Mouse (Mus musculus) adrenal gland, postnatal 36 days (tissue): Measurements from ENCODE around the gene Fam160a1. TPM values are rescaled to one million over a fixed set of nuclear protein-coding genes. Genes with fewer than 3 reads are reported as not detected.

Experiments
- DNase-seq, 2 experiments: peaks; one replicate each; pipeline ENCODE4 v3.0.0; 2021; ENCODE audit warnings: mixed read lengths in 1 of 2
- long read RNA-seq, 2 experiments: library from polyadenylated mRNA; stranded (forward); transcript quantifications; one replicate each; pipeline ENCODE4 v2.0.0; 2021; ENCODE audit warnings: borderline sequencing depth in 2 of 2
- total RNA-seq, 2 experiments: library from RNA; stranded (reverse); gene quantifications; 2 replicates each; pipeline ENCODE4 v1.2.3; 2021

The Fam160a1 gene
- total RNA-seq, result 1 to 10 TPM; 5.1 to 7.1 TPM
- long read RNA-seq, experiment 1, partial matches to known transcripts, result 0 of 2 reads
- long read RNA-seq, experiment 1, other reads (novel, unspliced or antisense), result 2 of 2 reads
- long read RNA-seq, experiment 2, partial matches to known transcripts, result 1 of 1 reads
- long read RNA-seq, experiment 2, other reads (novel, unspliced or antisense), result 0 of 1 reads

DNA sequence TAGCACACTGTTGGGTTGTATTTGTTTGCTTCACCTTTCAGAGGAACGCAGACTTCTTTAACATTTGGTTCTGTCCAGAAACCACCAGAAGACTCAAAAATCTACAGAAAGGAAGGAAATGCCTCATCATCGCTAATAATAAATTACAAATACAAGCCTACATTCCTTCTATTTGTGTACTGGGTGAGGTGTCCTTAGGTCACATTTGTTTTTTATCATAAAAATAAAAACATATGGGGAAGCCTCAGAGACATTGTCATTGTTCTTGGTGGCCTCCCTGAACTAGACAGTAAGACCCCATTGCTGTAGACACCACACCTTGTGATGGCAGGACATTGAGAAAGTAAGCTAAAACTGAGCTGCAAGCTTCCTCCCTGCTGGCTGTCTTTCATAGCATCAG lies at the start of gene Fam160a1:
Fam160a1 (minus strand) TSS at position 101 of the 400 bp plus-strand sequence.
- no peak for DNase-seq

DNA sequence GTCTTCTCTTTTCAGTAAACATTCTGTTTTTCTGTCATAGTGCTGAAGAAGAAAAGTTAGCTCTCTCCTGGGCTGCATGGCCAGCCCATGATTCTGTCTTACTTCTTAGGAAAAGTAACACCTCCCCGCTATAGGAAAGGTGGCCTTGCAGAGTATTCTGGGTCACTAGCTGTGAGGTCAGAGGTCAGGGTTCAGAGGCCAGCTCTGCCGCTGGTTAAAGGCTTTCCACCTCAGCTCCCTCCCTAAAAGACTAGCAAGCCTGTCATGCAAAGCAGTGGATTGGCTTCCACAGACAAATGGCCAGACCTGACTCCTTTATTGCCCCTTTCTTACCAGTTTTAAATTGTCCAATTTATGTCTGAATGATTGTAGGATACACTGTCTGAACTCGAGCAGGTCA lies 46.9 kb upstream of the Fam160a1 start:
- no peak for DNase-seq

DNA sequence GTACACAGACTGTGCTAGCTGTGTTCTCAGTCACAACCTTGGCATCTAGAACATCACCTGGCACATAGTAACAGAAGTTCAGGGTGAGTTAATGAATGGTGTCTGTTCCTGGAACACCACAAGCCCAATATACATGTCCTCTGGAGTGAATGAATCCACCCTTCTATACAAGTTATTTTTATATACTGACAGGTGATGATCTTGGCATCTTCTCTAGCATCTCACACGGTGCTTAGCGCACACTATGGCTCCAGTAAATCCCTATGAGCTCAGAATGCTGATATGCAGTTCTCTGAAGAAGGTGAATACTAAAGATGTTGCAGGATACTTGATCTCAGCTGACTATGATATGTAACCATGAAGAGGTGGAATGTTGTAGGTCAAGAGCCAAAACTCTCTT lies 45.8 kb upstream of the Fam160a1 start:
- no peak for DNase-seq

DNA sequence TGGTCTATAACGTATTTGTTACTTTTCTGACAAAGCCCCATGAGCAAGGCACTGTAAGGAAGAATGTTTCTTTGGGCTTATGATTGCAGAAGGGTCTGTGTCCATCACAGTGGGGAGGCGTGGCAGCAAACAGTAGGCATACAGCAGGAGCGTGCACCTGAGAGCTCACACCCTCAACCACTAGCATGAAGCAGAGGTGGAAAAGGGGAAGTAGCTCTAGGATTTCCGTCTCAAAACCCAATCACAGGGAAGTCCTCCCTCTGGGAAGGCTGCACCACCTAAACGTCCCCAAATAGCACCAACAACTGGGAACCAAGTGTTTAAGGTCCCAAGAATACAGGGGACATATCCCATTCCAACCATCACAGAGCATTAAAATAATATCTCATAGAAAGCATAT lies 43.9 kb upstream of the Fam160a1 start:
- no peak for DNase-seq

DNA sequence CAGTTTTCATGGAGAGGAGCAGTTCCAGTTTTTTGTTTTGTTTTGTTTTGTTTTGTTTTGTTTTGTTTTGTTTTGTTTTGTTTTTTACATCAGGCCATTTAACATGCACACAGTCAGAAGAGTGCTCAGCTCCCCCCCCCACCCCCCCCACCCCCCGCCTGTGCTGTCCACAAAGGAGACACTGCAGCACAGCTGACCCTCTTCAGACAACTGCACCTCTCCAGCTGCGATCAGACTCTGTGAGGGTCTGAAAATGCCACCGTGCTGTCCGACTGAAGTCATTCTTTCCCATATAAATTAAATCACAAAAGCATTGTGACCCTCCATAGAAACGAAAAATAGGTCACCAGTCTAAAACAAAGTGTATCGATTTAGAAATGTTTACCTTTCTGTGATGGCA lies 42.2 kb upstream of the Fam160a1 start:
- DNase-seq, result no peak

DNA sequence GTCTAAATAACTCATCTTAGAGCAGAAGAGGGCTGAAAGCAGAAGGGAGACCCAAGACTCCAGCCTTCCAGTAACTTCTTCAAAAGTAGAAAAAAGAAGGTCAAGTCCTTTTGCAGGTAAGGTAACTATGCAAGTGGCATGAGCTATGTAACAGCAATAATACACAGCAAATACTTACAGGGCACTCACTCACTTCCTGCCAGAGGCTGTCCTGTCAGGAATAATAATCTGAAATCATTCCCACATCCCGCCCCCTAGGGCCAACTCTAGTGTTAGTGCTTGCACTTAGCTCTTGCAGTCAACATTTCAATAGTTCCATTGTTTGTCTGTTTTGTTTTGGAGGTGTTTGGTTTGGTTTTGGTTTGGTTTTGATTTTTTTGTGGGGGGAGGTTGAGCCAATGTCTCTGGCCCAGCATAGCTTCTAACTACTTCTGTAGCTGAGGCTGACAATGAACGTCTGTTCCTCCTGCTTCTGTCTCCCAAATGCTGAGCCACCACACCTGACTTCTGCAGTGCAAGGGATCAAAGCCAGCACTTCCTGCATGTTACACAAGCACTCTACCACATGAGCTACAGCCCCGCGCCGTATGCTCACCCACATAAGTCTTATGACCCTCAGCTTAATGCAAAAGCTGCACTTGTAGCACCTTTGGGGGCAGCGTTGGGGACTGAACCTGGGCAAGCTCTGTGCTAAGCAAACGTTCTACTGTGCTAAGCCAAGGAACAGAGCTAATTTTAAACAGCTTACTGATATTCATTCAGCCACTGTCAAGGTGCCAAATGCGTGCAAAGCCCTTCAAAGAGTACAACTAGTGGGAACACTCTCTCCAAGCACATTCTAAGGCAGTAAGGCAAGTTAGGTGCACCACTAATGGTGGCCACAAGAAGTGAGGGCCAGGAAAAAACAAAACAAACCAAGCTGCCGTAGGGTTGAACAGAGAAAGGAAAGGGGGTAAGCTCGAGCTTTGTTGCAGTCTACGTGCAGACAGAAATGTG lies 41.3 kb upstream of the Fam160a1 start:
- DNase-seq, result no peak

DNA sequence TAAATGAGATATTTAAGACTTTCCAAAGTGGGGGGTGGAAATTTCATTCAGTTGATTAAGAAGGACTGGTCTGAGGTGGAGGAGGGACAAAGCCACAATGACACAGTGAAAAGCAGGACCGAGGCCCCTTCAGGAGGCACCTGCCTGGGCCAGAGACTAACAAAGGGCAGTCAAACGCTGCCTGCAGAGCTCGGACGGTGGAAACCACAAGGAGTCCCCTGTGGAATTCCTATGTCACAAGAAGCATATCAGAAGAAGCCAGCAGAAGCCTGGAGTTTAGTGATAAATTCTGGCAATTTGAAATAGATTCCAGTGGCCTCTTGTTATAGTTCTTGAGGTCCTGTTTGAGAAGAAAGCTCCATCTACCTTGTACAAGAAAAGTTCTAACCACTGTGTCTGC lies 40.0 kb upstream of the Fam160a1 start:
- DNase-seq, result no peak

DNA sequence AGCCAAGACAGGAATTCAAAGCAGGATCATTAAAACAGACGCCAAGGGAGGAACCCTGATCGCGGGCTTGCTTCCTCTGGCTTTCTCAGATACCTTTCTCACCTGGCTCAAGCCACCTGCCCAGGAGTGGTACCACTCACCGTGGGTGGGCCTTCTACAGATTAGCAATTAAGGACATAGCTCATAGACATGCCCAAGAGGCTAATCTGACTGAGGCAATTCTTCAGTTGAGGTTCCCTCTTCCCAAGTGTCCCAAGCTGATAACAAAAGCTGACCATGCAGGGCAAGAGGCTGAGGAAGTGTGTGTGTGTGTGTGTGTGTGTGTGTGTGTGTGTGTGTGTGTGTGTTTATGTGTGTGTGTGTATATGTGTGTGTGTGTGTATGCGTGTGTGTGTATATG lies 38.9 kb upstream of the Fam160a1 start:
- no peak for DNase-seq

DNA sequence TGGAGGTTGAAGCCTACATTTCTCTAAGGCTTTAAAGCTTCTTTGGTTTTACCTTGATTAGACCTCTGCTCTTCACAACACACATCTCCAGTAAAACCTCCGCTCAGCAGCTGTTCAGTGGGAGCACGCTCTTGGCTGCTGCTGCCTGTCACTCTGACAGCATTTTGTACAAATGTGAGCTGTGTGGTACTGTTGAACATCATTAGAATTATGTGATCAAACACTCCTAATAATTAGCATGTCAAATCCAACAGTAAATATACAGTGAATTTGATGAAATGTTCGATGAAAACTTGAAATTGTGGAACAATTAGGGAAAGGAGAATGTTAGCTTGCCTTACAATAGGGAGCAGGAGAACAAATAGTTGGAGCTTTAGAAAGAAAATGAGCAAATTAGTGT lies 38.0 kb upstream of the Fam160a1 start:
- DNase-seq, result no peak

DNA sequence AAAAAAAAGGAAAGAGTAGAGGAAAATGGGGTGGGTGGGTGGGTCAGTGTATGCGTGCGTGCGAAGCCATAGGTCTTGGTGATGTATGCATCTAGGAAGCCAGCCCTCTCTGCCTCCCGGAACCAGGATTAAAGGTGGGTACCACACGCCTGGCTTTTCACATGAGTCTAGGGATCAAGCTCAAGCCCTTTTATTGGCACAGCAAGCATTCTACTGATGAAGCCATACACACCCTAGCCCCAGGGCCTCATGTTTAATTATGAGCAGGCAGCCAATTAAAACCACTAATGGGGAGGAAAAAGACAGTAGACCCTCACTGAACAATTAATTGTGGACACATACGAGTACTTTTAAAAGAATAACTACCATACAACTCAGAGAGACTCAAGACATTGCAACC lies 37.1 kb upstream of the Fam160a1 start:
- no peak for DNase-seq

DNA sequence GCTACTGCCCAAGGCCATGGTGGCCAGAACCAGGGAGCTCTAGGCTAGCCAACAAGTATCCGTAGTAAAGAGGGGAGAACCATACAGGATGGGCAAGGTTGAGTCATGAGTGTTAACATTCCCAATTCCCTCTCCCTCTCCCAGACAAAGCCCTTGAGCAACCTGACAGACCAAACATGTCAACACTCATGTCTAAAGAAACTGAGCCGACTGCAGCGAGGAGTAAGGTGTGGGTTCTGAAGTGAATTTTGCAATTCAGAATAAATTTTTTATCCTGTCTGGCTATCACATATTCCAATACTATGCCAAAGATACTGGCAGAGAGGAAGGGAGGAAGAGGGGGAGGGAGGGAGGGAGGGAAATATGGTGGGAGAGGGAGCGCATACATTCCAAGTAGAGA lies 36.6 kb upstream of the Fam160a1 start:
- no peak for DNase-seq

DNA sequence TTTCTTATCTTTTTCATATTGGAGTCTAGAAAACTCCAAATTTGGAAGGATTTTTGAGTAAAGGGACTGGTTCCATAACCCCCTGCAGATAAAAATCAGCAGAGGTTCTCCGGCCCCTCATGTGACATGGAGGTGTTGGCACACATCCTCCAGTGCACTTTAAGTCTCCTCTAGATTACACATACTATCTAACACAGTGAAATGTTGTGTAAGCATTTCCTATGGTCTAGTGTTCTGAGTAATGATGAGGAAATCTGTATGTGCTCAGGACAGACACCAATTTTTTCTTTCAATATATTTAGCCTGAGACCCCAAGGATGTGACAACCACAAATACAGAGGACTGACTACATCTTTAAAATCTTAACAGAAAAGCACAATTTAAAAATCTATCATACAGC lies 33.0 kb upstream of the Fam160a1 start:
- no peak for DNase-seq

DNA sequence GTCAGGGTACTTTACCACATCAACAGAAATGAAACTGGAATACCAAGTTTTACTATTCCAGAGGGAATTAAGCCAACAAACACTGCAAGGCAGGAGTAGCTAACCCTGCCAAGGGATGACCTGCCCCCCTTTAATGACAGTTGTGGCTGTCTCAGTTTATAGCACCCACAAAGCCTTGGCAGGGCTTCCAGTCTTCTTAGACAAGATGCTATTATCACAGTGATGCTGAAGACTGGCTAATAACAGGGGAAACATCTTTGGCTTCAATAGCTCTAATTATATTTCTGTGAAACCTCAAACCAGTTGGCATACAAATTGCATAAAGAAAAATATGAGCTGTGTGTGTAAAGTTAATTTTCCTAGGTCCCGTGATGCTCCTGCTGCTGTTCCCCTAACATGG lies 29.2 kb upstream of the Fam160a1 start:
- DNase-seq, result no peak

DNA sequence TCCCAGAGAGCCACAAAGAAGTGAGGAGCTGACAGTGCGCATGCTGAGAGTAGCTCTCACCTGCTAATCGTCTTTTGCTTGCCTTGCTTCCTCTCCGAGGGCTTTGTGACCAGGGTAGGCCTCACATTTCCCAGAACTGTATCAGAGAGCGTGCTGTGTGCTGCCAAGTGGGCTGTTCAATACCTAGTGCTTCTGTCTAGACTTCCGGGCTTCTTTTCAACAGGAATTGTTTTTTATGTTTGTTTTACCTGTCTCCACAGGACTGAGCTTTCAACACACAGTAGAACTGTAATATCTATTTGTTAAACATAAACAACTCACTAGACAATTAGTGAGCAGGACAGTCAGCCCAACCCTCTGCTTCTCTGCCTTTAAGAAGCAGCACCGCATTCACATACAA lies 28.2 kb upstream of the Fam160a1 start:
- no peak for DNase-seq

DNA sequence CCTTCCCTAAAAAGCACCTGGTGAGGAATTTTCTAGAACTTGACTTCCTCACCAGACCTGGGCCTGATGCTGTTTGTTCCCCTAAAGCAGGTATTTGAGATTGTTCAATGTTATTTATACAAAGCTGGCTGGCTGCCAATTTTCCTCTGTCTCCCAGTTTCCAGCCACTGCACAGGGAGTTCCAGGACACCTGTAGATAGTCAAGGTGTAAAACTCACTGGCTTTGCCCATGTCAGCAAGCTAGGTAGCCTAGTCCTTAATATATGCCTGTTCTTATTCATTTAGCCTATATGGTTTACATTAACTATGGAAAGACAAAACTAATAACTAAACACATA lies 25.8 kb upstream of the Fam160a1 start:
- peak in 1 of 2 experiments; percentile 9 for DNase-seq

DNA sequence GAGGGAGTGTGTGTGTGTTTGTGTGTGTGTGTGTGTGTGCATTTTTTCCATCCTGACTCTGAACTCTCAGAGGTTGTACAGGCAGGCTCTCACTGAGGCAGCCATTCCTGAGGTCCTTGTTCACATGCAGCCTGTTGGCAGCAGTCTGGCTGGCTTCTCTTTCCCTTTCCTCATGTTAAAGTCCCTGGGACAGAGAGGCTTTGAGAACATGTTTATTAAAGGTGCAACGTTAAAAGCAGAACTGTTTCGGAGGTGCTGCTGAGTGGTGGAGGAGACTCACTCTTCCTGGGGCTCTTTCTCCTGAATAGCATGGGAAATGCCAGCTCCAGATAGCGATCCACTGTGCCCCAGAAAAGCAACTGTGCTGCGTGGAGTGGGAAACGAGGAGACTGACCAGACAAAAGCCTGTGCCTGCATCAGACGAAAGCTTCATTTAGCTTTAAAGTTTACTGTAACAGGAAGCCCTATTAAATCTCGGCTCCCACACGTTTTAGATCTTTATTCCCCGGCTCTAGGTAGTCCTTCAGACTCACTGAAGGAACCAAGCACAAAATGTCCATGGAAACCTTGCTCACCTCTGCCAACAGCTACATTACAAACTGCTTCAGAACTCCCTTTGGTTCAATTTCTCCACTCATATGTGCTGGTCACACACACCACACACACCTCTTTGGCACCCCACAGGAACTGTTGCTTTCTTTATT lies 25.2 kb upstream of the Fam160a1 start:
- no peak for DNase-seq

DNA sequence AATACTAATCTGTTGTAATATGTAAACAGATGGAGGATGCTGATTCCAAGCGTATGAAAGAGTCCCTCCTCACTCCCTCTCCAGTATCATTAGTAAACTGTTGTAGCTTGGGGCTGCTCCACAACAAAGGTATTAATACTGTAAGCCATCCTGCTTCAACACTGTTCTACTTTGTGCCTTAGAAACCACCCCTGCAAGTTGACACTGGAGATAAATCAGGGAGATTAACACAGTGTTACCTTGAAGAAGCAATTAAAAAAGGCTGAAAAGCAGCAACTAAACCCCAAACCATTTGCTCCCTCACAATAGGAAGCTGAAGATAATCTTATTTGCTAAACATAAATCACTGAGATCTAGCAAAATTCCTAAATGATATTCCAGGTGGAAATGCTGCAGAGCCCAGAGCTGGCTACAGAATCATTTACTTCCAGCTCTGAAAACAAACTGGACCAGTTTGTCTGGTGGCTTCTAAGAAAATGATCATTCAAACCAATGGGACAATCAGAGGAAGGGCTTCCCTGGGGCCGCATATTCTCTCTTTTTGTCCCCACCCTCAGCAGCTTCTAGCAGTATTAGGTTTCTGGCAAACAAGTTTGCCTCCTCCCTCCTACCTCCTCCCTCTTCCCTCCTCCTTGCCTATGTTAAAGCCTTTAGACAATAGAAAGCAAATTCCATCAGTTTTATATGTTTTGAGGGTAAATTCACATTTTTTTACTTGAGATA lies 24.5 kb upstream of the Fam160a1 start:
- no peak for DNase-seq

DNA sequence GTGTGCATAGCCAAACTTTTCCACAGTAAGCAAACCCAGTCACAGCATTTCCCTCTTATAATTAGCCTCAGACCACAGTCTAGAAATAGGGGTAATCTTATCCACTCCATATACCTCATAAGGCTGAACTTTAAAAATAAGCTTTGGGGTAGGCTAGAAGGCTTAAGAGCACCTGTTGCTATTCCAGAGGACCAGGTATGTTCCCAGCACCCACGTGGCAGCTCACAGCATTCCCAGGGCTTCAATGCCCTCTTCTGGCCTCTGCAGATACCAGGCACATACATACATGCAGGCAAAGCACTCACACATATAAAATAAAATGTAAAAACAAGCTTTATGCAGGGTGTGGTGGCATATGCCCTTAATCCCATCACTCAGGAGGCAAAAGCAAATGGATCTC lies 16.5 kb upstream of the Fam160a1 start:
- no peak for DNase-seq

DNA sequence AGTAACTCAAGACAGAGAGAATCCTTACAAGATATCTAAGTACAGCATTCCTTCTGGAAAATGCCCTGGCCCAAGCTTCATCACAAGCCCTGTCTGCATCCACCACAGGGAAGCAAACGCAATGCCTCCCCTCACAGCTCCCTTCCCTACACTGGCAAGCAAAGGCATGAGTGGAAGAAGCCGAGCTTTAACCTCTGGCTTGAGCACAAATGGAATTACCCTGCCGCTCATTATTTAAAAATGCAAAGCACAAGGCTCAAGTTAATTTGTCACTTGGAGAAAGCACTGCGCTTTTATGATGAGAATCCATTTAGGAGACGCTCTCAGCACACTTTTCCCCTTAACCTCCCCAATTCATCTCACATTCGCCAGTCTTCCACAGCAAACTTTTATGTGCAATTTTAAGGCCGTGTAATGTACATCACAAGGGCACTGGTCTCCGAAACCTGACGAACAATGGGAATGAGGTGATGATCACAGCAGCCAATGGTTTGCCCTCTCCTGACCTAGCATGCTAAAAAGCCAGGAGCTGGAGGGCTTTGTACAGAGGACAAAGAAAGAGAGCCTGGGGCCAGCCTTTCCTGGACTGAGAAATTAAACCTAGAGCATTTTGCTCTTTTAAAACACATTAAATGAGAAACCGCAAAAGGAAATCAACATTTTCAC lies 15.5 kb upstream of the Fam160a1 start:
- no peak for DNase-seq

DNA sequence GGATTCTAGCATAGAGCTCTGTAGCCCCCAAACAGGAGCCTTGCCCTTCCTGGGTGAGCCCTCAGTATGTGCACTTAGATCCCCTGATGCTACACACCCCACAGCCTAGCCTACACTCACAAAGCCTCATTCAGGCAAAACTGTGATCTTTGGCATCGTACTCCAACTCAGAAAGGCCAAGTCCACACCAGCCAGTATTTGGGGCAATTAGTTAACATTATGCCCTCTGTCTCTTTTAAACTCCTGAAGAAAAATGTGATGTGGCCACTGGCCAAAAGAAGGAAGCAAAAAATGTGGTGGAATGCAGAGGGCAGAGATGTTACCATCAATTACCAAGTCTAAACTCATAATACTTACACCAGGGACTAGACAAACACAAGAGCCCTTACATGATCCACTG lies 14.7 kb upstream of the Fam160a1 start:
- no peak for DNase-seq

DNA sequence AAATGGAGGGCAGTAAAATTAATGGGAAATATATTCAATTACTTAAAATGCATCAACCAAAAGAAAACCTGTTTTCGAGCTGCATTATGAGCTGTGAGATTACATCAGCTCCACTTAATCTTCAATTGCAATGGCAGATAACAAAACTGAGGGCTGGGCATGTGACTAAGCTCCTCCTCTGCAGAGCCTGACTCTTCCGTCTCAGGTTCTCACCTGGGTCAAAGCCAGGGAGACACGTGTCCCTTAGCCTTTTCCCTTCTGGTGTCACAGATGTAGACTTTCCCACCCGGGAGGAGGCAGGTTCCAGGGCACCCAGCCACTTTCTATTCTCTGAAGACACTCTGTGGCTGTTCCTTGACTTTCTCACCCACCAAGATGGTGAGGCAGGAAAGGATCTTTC lies 12.0 kb upstream of the Fam160a1 start:
- peak in 1 of 2 experiments; percentile 17 for DNase-seq

DNA sequence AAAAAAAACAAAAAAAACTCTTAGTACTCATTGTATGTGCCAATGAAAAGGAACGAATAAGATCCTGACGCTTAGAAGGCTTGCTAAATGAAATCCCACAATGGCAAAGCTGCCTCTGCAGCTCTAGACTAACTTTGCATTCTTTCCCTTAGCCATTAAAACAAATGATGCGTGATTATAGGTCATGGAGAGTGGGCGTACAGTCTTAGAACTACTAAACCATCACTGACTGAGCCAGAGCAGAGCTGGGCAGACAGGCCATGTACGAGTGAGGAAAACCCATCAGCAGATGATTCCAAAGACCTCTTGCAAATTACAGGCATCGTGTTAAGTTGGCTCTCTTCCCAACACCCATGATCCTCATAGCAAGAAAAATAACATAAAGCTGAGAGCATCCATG lies 10.7 kb upstream of the Fam160a1 start:
- no peak for DNase-seq
